Mouse (Mus musculus) frontal cortex, postnatal 10 days (tissue): Measurements from ENCODE around the gene Atp2a3.

ENCODE experiments used
- DNase-seq, 2 experiments: peaks; one replicate each; pipeline ENCODE4 v3.0.0; 2022; ENCODE audit warnings: low spot score in 2 of 2, mixed read lengths in 1 of 2

The Atp2a3 gene

DNA sequence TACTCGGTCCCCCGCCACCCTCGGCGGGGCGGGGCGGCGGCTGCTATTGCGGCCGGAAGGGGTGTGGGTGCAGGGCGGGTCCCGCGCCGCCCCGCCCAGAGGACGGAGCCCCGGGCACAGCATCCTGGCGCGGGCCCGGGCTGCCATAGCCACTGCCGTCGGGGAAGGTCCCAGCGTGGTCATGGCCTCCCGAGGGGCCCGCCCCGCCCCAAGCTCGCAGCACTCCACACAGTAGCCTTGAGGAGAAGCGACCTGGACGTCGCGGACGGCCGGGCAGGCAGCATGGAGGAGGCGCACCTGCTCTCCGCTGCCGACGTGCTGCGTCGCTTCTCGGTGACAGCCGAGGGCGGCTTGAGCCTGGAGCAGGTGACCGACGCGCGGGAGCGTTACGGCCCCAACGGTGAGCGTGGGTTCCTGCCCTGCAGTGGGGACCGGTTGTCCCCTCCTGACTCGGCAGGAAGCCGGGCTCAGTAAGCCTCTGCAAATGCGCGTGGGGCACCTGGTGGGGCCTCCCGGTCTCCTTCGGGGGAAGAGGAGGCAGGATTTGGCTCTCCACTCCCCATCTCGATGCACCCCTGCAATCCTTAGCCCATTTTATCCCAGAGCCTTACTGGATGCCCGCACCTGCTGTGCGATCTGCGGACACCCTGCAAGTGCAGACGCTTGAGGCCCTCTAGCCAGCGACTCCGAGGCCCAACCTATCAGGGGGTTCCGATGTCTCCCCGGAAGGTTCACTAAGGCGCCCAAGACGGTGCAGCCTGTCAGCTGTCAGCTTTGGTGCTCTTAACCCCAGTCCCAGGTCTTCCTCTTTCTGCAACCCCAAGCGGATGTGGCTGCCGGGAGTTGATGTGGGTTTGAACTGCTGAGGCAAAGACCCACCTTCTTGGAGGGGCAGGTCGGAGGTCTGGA is at the start of gene Atp2a3:
Gene Atp2a3, plus strand, starts transcription at position 98 of the 909 bp plus-strand sequence.
- DNase-seq = no peak

DNA sequence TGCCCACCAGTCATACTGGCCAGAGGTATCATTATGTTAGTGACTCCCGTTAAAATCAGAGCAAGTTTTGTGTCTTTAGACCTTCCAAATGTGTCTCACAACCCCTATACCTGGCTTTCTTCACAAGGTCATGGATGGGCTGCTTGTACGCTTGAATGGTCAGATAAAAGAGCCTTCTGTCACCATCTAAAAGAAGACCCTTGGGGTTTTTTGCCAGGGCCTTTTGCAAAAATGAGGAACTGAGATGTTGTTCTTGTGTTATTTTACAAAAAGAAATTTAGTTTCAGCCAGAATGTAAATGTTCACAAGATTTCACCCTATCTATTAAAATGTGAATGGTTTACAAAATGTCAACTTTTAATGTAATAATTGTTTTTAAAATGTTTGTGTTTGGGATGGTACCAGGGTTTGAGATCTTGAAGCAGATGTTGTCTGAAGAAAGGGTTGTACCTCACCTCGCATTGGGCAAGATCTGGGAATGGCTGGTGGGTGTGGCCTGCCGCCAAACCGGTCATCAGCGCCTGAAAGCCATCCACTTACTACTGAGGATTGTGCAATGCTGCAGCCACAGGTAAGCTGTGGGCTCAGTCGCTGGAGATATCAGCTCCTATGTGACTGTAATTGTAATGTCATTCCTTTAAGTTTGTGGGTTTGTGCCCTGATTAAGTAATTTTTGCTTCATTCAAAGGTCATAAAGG is 43.5 kb upstream of the Atp2a3 start:
- DNase-seq = no peak

DNA sequence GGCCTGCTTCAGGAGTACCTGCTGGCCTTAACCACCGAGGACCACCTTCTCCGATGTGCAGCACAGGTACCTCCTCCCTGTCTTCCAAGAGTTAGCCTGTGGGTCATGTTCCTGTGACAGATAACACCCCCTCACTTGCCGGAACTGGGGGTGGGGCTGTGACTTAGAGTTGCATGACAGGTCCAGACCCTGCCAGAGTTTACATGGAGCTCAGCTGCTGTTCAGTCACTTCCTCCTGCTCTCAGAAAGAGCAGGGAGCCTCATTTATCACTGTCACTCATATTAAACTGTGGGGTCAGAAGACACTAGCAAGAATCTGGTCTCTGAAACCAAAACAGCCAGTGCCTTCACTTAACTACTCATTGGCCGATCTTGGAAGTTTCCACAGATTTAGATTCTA is 37.9 kb upstream of the Atp2a3 start:
- no peak for DNase-seq

DNA sequence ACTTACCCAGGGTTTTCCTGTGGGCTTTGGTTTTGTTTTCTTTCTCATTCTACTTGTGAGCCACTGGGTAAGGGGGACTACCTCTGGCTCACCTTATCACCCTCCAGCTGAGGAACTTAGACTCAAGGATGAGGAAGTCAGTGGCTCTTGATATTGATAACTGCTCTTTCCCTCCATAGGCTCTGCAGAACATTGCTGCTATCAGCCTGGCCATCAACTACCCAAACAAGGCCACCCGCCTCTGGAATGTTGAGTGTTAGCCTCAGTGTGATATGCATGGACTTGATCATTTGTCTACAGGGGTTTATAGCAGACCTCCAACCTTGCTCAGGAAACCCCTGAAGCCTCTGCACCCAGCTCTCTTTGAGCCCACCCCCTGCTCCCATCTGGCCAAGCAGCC is 36.5 kb upstream of the Atp2a3 start:
- DNase-seq = no peak

DNA sequence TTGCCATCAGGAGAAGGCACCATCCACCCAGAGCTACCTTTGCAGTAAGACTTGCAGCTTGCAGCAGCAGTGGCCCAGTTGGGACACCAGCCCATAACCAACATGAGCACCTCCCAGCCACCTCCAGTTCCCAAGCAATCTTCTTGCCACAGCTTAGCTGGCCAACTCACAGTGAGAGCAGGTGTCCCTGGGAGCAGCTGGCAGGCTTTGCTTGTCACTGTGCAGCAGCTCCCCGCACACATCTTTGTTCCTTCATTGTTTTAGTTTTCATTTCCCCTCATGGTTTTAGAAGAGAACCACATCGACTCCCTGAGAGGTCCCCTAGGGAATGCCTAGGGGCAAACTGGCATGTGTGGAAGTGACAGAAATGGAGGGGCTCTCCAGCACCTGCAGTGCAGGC is 35.9 kb upstream of the Atp2a3 start:
- no peak for DNase-seq

DNA sequence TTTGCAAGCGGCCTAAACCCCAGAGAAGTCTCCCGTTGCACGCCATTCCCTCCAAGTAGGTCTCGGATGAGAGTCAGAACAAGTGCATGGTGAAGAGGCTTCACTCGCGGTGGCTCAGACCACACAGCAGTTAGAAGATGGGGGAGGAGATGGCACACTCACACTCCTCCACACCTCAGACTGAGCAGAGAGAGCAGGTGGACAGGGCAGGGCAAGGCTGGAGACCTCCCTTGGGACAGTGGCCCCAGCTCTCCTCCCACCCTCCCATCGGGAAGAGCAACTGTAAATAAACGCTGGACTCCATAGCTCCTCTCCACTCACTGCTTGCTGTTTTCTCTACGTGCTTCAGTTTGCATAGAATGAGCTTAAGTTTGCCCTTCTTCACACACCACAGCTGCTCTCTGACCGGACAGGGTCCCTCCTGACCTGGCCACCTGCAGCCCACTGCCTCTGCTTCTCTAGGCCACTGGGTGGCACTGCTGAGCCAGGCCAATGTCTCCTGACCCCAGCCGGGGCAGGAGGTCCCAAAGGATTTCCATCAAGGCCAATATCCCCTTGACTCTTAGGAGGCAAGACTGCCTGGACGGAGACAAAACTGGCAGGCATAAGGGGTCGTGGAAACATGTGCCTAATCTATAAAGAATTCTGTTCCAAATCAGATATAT is 34.6 kb upstream of the Atp2a3 start:
- peak in 1 of 2 experiments; percentile 47 for DNase-seq

DNA sequence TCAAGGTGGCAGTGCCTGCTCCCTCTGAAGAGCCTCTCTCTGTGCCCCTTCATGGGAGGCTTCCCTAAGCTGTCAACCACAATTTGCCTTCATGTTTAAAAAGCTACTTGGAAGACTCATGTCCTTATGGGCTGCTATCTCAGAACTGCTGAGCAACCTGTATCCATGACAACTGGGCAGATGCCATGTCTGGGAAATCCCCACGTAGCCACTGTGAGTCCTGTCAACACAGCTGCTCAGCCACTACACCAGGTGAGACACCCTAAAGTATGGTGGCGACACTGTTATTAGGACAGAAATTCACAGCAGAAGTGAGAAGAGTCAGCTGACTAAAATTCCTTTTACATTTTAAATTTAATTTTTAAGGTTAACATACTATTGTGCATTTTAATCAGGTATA is 32.5 kb upstream of the Atp2a3 start:
- peak in 1 of 2 experiments; percentile 39 for DNase-seq

DNA sequence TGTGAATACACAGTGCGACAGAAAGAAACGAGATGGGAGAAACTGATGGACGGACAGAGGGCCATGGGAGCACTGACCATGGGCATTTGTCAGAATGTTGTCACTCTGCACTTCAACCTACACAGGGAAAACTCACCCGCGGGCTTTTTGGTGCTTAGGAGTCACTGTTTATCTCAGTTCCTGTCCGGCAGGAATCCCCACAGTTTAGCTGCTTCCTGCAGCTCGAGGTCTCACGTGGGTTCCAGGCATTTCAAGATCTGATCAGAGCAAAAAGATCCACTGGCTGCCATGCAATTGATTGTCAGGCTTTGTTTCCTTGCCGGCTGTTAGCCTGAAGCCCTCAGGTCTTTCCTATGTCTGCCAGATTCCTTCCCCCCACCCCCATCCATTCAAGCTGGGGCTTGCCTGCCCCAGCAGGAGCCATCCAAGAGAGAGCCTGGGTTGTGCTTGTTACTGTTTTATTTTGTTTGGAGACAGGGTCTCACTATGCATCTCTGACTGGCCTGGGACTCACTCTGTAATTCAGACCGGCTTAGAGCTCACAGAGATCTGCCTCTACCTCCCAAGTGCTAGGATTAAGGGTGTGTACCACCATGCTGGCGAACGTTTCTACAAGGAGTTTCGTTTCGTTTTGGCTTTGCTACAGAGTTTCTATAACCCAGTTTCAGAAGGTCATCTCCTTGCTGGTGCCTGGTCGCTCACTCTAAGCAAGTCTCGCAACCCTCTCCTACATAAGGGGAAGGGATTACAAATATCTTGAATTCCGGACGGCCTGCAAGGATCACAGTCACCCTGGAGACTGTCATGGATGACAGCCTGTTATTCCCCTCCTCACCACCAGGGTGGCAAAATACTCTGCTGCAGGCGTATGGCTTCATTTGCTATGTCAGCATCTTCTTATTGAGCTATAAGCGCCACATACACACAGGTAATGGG is 20.5 kb upstream of the Atp2a3 start:
- DNase-seq = no peak

DNA sequence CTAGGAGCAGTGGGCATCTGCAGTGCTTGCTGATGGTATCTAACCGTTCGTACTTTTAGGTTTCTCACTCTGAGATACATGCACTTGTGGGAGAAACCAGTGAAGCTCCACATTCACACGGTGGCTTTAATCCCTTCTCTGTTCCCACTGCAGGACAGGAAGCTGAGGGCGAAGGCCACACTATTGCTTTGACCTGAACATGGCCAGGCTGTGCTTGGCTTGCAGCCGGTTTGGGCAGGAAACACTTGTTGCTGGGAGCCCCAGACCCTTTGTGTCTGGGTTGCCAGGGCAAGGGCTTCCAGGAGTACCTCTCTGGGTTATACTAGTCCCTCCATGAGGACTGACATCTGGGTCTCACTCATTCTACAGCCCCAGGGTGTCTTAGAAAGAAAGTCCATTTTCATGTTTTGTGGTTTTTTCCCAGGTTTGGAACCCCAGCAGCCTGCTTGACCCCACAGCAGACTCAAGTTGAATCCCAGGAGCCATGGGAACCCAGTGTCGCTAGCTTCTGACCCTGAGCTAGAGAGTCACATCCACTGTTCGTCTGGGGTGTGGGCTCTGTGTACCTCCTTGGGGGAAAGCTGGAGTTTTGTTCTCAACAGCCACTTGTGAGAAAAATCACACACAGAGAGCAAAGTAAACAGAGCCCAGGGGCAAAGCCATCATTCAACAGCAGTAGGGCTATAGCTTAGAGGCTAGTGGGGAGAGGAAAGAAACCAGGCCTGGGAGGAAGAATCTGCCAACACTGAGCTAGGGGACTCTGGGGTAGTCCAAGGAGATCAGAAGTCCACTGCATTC is 15.8 kb upstream of the Atp2a3 start:
- no peak for DNase-seq

DNA sequence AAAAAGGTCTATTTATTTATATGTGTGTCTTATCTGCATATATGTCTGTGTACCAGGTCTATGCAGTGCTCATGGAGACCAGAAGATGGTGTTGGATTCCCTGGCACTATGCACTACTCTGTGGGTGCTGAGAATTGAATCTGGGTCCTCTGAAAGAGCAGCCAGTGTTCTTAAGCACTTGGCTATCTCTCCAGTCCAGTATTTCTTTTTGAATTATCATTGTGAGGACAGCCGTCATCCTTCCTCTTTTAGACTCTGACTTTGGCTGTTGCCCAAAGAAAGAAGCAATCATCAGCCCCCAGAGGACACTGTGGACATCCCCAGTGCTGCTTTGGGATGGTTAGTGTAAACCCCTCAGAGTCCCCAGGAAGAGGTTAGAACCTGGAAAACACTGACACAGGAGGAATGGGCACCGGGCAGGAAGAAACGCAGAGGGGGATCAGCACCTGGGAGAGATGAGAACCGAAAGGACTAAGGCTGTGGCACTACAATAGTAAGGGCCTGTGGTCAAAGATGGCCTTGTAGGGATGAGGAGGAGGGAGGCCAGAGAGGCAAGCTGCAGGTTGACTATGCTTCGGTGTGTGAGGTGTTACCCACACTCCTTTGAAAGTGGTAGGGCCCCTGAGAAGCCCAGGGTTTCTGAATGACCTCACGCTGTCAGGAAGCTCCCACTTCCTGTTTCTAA is 15.0 kb upstream of the Atp2a3 start:
- DNase-seq = no peak

DNA sequence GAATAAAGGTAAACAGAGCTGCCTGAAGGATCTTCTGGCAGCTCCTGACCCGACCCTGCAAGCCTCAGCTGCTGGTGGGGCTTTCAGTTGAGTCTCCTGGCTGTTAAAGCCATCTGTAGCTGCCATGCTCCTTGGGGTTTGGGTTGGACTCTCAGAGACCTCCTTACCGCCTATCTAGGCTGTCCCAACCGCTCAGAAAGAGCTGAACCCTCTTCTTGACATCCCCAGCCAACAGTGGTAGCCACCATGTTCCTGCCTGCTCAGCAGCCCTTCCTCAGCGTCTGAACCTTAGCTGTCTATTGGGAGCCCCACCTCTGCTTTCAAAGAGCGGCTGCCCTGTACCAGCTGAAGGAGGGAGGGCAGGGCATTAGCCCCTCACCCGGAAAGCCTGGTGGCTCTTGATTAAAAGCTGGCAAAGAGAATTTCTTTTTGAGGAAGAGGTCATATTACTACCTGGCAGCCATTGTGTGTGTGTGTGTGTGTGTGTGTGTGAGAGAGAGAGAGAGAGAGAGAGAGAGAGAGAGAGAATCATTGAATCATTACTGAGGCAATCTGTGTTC is 14.3 kb upstream of the Atp2a3 start:
- DNase-seq = no peak

DNA sequence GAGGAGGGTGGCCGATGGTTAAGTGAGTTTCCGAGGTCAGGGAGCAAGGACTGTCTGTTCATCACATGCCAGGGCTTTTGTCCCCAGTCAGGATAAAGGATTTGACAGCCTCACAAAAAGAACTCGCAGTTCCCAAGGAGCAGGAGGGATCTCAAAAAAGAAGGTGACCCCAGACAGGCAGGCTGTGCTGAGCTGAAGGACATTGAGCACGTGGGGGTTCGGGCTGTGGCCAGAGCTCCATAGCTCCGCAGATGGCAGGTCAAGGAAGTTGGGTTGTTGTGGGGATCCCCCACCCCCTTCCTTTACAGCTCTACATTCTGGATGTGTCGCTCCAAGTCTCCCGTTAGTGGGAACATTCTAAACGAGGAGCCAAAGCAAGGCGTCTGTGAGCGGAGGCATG is 13.1 kb upstream of the Atp2a3 start:
- no peak for DNase-seq

DNA sequence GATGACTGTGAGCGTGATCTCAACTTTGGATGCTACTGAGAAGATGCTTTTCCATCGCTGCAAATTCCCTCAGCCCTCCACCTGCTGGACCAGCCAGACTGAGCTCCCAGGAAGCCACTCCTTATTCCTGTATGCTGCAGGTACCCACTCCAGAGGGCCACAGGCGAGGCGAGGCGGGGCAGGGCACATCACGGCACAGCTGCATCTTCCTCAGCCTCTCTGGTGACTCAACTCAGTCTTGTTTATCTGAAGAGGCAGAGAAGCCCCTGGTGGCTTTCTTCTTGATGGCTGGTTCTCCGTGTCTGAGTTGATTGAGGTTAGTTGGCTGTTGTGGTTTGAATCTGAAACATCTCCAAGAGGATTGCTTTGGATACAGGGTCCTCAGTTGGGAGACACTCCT is 12.7 kb upstream of the Atp2a3 start:
- DNase-seq = no peak

DNA sequence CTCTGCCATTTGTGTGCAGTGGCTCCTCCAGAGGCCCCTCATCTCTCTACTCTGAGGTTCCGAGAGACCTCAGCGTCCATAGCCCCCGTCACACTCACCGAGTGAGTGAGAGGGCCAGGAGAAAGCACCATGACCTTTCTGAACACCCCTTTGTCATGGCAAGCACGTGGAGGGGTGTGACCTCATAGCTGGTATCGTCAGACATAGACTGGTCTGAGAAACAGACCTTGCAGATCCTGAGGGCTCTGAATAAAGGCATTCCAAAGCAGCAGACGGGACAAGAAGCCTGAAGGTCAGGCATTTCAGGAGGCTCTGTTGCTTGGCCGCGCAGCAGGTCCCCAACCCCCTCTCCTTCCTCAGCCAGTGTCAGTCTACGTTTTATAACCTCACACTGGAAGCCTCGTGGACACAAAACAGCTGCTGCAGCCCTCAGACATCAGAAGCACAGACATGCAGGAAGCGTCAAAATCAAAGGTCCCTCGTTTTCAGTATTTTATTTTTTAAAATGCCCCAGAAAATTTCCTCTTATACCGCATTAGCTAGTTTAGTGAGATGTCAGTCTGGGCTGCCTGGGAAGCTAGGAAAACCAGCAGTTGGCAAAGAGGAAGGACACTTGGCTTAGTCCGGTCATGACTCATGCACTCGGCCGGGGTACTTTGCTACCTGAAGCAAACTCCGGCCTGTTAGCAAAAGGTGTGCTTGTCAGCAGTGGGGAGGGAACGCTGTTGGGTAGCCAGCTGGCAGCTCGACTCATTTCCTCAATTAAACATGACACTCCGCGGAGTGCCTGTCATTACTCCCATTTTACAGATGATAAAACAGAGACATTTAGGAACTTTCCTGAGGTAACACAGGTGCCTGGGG is 9.6 kb upstream of the Atp2a3 start:
- DNase-seq = no peak

DNA sequence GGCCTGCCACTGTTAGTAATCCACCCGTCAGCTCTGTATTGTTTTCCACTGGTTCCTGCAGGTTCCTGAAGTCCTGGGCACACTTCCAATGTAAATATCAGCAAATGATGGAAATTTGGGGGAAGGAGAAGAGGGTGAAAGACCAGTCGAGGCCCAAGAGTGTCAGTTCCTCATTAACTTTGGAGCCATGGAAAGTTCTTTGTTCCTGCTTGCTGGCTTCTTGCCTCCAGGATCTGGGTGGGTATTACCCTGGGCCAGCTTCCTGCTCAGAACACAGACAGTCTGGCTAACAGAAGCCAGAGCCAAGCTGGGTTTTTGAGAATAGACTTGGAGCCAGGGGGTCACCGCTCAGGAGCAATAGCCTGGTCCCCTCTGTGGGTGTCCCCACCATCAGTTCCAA is 8.7 kb upstream of the Atp2a3 start:
- no peak for DNase-seq

DNA sequence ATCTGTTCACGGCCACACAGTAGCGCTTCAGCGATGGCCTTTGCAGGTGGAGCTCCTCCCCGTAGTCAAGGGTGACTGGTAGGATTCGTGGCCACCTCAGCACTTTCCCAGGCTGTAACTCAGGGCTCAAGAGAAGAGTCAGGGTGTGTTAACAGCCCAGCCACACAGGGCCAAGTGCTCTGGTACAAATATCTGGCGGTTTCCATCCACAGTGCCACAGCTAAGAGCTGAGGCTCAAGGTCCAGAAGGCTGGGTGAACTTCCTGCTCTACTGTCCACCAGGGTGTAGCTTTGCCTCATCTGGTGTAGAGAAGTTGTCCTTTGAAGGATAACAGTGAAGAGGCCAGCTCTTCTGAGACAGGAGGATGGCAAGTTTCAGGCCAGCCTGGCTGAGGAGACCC is 8.3 kb upstream of the Atp2a3 start:
- no peak for DNase-seq

DNA sequence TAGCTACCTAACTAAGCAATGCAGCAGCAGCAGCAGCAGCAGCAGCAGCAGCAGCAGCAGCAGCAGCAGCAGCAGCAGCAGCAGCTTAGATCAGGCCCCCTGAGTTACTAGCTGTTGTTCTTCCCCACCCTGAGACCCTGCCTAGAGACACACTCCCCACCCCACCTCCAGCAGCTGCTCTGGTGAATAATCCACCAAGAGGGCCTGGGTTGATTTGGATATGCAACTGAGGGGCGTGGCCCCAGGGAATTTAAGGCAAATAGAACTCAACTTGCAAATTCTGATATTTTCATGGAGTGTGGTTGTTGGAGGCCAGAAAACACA is 7.9 kb upstream of the Atp2a3 start:
- no peak for DNase-seq

DNA sequence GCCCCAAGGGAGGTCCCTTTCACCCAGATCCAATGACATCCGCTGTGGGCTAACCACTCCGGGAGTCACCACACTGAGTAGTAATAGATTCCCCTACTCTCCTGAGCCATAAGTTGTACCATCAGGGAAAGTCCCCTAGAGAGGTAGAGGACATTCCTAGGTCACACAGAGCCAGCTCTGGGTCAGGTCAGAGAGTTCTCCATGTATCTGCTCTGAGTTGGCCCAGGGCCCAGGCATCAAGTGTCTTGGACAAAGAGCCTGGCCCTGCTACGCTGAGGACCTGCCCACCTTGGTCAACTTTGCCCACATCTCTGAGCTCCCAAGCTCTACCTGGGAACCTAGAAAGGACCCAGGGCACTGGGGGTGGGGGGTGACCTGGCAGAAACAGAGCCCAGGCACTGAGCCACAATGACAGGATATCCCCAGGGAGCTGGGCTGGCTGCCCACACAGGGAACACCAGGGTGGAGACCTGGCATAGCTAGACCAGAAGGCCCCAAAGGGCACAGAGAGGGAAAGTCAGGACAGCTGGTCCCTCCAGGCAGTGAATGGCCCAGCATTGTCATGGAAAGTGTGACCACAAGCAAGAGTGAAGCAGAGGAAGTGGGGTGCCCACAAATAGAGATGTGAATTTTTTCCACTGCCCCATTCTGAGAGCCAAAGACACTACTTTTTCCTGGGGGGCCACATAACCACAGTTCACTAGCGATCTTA is 7.4 kb upstream of the Atp2a3 start:
- no peak for DNase-seq
